Mouse (Mus musculus) limb, embryonic 15.5 days (tissue): ENCODE measurements at regions not wholly inside any gene's neighbourhood (a gene's known extent, or its start where the extent isn't known, plus 50 kb on each side); places are given as distances from the start of the nearest gene placed in this dataset.

ENCODE experiments used
- ATAC-seq: fragments of 200-750 bp; cut with Nextera tagmentation; 2 replicates; pipeline ENCODE4 v1.8.0; 2017; ENCODE audit warnings: low read depth, moderate TSS enrichment; ENCODE audit not compliant: insufficient number of reproducible peaks, low FRiP score, low TSS enrichment
- H3K27ac ChIP-seq: fragments of 300-500 bp; sonication (generic); 2 replicates; pipeline ENCODE4 v1.5.1; 2015; ENCODE audit warnings: moderate library complexity, mild to moderate bottlenecking, inconsistent platforms
- H3K27me3 ChIP-seq: fragments of 300-500 bp; sonication (generic); 2 replicates; pipeline ENCODE4 v1.6.1; 2015; ENCODE audit warnings: inconsistent platforms
- H3K36me3 ChIP-seq: fragments of 300-500 bp; sonication (generic); 2 replicates; pipeline ENCODE4 v1.6.1; 2015; ENCODE audit warnings: inconsistent platforms
- H3K4me1 ChIP-seq: fragments of 300-500 bp; sonication (generic); 2 replicates; pipeline ENCODE4 v1.6.1; 2015; ENCODE audit warnings: inconsistent platforms
- H3K4me2 ChIP-seq: fragments of 300-500 bp; sonication (generic); 2 replicates; pipeline ENCODE4 v1.6.1; 2015; ENCODE audit warnings: mild to moderate bottlenecking, inconsistent platforms
- H3K4me3 ChIP-seq: fragments of 300-500 bp; sonication (generic); 2 replicates; pipeline ENCODE4 v1.5.1; 2015; ENCODE audit warnings: mild to moderate bottlenecking, inconsistent platforms
- H3K9ac ChIP-seq: fragments of 300-500 bp; sonication (generic); 2 replicates; pipeline ENCODE4 v1.6.1; 2015; ENCODE audit warnings: inconsistent platforms
- H3K9me3 ChIP-seq: fragments of 300-500 bp; sonication (generic); 2 replicates; pipeline ENCODE4 v1.6.1; 2016; ENCODE audit warnings: inconsistent platforms
- WGBS: fragments of 180-500 bp; shearing (Covaris S2); methylation state at CpG from one replicate; pipeline ENCODE4 v1.1.7; 2015; 5-methylcytosine and 5-hydroxymethylcytosine counted together

DNA sequence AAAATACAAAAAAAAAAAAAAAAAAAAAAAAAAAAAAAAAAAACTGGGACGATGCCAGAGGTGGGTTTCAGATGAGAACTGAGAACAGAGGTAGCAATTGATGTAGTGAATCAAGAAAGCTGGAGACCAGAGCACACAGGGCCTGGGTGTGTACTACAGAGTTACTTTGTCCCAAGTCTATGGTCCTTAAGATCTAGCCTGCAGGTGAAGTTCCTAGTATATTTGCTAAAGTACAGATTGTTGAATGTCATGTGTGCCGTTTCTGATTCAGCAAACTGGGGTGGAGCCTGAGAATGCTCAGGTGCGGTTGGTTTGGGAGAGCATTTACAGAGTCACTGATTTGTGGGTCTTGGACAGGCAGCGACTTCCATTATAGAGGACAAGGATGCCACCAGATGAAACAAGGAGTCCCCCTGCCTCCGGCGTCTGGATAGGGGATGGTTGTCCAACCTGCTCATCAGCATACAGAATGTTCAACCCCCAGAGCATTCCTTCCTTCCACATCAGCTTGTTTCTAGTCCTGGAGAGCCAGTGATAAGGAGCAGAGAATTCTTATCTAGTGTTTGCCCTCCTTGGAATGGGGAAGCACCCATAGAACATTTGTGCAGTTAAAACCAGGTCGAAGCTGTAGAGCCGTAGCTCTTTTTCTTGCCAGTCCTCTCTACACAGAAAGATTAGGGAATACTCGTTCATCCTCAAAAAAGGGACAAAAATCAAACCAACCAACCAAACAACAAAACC lies 122.5 kb upstream of the Ttc29 start:
- Histone ChIP-seq H3K4me1 (peaks cover 16% of the 10 kb centered on the region; the same call in 1 of the 2 replicates), H3K4me3 (no peak overlapping the region), H3K4me2 (no peak overlapping the region), H3K27ac (no peak overlapping the region), H3K9ac (no peak overlapping the region), H3K27me3 (no peaks in the 10 kb centered on the region), H3K36me3 (no peaks in the 10 kb centered on the region), H3K9me3 (no peaks in the 10 kb centered on the region)
- ATAC-seq, result no peak
- WGBS, result 77% methylated on average over 9 of the region's 9 CpGs

DNA sequence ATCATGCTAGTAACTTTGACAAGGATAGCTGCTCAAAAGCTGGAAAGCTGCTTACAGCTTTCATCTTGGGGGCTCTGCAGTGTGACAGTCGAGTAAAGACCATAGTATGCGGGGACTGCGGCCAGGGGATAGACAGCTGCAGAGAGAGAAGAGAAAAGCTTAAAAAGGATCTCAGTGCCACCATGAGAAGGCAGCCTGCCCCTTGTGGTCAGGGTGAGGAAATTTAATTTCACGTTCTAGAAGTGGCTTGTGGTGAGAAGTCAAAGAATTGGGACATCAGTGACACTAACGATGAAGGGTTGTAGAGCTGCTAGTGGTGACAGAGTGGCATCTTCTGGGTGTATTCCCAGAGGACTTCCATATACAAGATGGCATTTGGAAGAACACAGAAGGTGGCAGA lies 116.7 kb upstream of the Ttc29 start:
- WGBS, result 77% methylated on average over 5 of the region's 5 CpGs
- no peak overlapping the region for H3K9ac ChIP-seq
- H3K4me1 ChIP-seq, result peaks cover 21% of the 10 kb centered on the region; the same call in 1 of the 2 replicates
- no peaks in the 10 kb centered on the region for H3K9me3 ChIP-seq
- no peak for ATAC-seq
- H3K27ac ChIP-seq, result no peak overlapping the region
- H3K36me3 ChIP-seq, result no peaks in the 10 kb centered on the region
- H3K4me2 ChIP-seq, result no peak overlapping the region
- H3K27me3 ChIP-seq, result no peaks in the 10 kb centered on the region
- no peak overlapping the region for H3K4me3 ChIP-seq

GRCm38 (mm10) chr8:78098191-78098745 lies 114.8 kb upstream of the Ttc29 start:
- Histone ChIP-seq H3K36me3 (no peaks in the 10 kb centered on the region), H3K9me3 (no peaks in the 10 kb centered on the region), H3K4me3 (no peak overlapping the region), H3K4me2 (no peak overlapping the region), H3K27me3 (no peaks in the 10 kb centered on the region), H3K27ac (no peak overlapping the region), H3K9ac (no peak overlapping the region), H3K4me1 (peaks cover 18% of the 10 kb centered on the region; the same call in 1 of the 2 replicates)
- no peak for ATAC-seq
- 49% methylated on average over 6 of the region's 6 CpGs for WGBS

GRCm38 (mm10) chr8:78099091-78099490 lies 114.0 kb upstream of the Ttc29 start:
- 43% methylated on average over 3 of the region's 3 CpGs for WGBS
- no peaks in the 10 kb centered on the region for H3K36me3 ChIP-seq
- no peak overlapping the region for H3K4me2 ChIP-seq
- no peaks in the 10 kb centered on the region for H3K9me3 ChIP-seq
- no peak overlapping the region for H3K27ac ChIP-seq
- no peaks in the 10 kb centered on the region for H3K27me3 ChIP-seq
- ATAC-seq, result no peak
- peaks cover 13% of the 10 kb centered on the region; the same call in 1 of the 2 replicates for H3K4me1 ChIP-seq
- H3K4me3 ChIP-seq, result no peak overlapping the region
- no peak overlapping the region for H3K9ac ChIP-seq

DNA sequence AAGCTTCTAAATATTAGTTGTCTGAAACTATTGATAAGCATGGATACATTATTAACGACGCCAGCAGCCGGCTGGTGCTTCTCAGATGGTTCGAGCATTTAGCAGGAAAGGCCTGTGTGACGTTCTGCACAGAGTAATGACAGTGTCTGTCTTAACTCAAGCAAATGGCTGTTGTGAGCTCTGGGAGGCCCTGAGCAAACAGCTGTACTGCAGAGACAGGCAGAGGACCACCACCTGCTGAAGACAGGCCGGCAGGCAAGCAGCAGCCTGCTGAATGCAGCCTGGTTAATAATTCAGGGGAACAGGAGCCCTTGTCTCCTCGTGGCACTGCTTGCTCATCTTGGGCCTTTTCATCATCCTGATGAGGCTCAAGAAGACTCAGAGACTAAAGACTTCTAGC lies 105.8 kb upstream of the Ttc29 start:
- Histone ChIP-seq H3K9me3 (no peaks in the 10 kb centered on the region), H3K4me3 (no peak overlapping the region), H3K27ac (no peak overlapping the region), H3K36me3 (no peaks in the 10 kb centered on the region), H3K9ac (no peak overlapping the region), H3K4me1 (no peaks in the 10 kb centered on the region), H3K4me2 (no peak overlapping the region), H3K27me3 (no peaks in the 10 kb centered on the region)
- 50% methylated on average over 7 of the region's 7 CpGs for WGBS
- no peak for ATAC-seq

- H3K4me1 ChIP-seq, result no peaks in the 10 kb centered on the region
- no peak for ATAC-seq
- no peak overlapping the region for H3K4me2 ChIP-seq
- no peaks in the 10 kb centered on the region for H3K27me3 ChIP-seq
- no peaks in the 10 kb centered on the region for H3K9me3 ChIP-seq
- H3K4me3 ChIP-seq, result no peak overlapping the region
- no peaks in the 10 kb centered on the region for H3K36me3 ChIP-seq
- WGBS, result 75% methylated on average over 3 of the region's 3 CpGs
- no peak overlapping the region for H3K27ac ChIP-seq
- H3K9ac ChIP-seq, result no peak overlapping the region
These were observed 103.0 kb upstream of the Ttc29 start for GRCm38 (mm10) chr8:78110003-78110649.

DNA sequence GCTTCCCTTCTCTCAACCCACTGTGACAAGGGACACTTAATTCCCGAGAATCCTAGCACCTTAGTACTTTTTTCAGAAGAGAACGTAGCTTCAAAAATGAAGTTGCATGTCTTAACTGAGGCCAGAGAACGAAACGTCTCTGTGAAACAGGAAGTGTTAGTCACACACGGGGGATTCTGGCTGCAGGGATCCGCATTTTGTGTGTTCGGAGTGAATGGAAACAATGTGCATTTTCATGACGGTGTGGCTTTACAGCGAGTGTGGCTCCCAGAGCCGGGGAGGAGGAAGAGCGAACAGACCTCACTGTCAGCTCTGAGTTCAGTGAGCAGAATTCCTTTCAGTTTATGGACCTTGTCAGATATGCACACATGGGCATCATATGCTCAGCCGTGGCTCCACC lies 100.0 kb upstream of the Ttc29 start:
- ATAC-seq, result no peak
- H3K27ac ChIP-seq, result no peak overlapping the region
- H3K9ac ChIP-seq, result no peak overlapping the region

GRCm38 (mm10) chr8:78114512-78114911 lies 98.6 kb upstream of the Ttc29 start:
- Histone ChIP-seq H3K27me3 (no peaks in the 10 kb centered on the region), H3K4me3 (no peak overlapping the region), H3K4me2 (no peak overlapping the region), H3K9me3 (no peaks in the 10 kb centered on the region), H3K27ac (no peak overlapping the region), H3K4me1 (no peaks in the 10 kb centered on the region), H3K36me3 (no peaks in the 10 kb centered on the region), H3K9ac (no peak overlapping the region)
- ATAC-seq, result no peak
- 35% methylated on average over 4 of the region's 4 CpGs for WGBS

More for the DNA sequence above, 100.0 kb upstream of the Ttc29 start:
- Histone ChIP-seq H3K27me3 (no peaks in the 10 kb centered on the region), H3K36me3 (no peaks in the 10 kb centered on the region), H3K4me1 (no peaks in the 10 kb centered on the region), H3K4me3 (no peak overlapping the region), H3K4me2 (no peak overlapping the region), H3K9me3 (no peaks in the 10 kb centered on the region)
- WGBS, result 31% methylated on average over 12 of the region's 12 CpGs

GRCm38 (mm10) chr8:78117191-78117590 lies 95.9 kb upstream of the Ttc29 start:
- no peak for ATAC-seq

GRCm38 (mm10) chr8:78118493-78118892 lies 94.6 kb upstream of the Ttc29 start:
- Histone ChIP-seq H3K9me3 (no peaks in the 10 kb centered on the region), H3K4me3 (no peak overlapping the region), H3K27me3 (no peaks in the 10 kb centered on the region), H3K4me1 (0 out of 2 replicates have a peak, but pooled peaks cover 2% of the 10 kb centered on the region), H3K4me2 (no peak overlapping the region), H3K27ac (no peak overlapping the region), H3K36me3 (no peaks in the 10 kb centered on the region), H3K9ac (no peak overlapping the region)
- 85% methylated on average over 9 of the region's 9 CpGs for WGBS
- no peak for ATAC-seq

More at GRCm38 (mm10) chr8:78117191-78117590, 95.9 kb upstream of the Ttc29 start:
- Histone ChIP-seq H3K9me3 (no peaks in the 10 kb centered on the region), H3K36me3 (no peaks in the 10 kb centered on the region), H3K4me2 (no peak overlapping the region), H3K27me3 (no peaks in the 10 kb centered on the region), H3K4me1 (0 out of 2 replicates have a peak, but pooled peaks cover 2% of the 10 kb centered on the region), H3K27ac (no peak overlapping the region), H3K4me3 (no peak overlapping the region), H3K9ac (no peak overlapping the region)

GRCm38 (mm10) chr8:78119682-78120081 lies 93.4 kb upstream of the Ttc29 start:
- no peak overlapping the region for H3K4me2 ChIP-seq
- H3K36me3 ChIP-seq, result no peaks in the 10 kb centered on the region
- ATAC-seq, result no peak
- WGBS, result 49% methylated on average over 11 of the region's 11 CpGs
- H3K9me3 ChIP-seq, result no peaks in the 10 kb centered on the region
- no peaks in the 10 kb centered on the region for H3K27me3 ChIP-seq
- no peak overlapping the region for H3K4me3 ChIP-seq
- H3K27ac ChIP-seq, result no peak overlapping the region
- no peak overlapping the region for H3K9ac ChIP-seq
- 0 out of 2 replicates have a peak, but pooled peaks cover 2% of the 10 kb centered on the region for H3K4me1 ChIP-seq

DNA sequence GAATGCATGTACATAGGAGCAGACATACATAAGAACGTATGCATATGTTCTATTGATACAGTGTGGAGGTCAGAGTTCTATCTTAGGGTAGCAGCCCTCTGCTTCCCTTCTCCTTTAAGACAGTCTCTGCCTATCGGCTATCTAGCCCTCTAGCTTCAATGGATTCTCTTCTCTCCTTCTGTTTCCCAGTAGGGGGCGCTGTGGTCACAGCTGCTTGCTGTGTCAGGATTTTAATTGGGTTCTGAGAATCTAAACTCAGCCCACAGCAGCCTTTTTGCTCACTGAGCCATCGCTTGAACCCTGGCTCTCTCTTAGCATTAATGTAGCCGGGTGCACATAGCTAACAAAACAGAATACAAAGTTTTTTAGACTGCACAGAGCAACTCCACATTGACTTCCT lies 88.8 kb upstream of the Ttc29 start:
- Histone ChIP-seq H3K9ac (no peak overlapping the region), H3K36me3 (no peaks in the 10 kb centered on the region), H3K4me3 (no peak overlapping the region), H3K4me2 (no peak overlapping the region), H3K4me1 (0 out of 2 replicates have a peak, but pooled peaks cover 2% of the 10 kb centered on the region), H3K27ac (no peak overlapping the region), H3K27me3 (no peaks in the 10 kb centered on the region), H3K9me3 (no peaks in the 10 kb centered on the region)
- no peak for ATAC-seq
- 50% methylated on average over 5 of the region's 5 CpGs for WGBS
